Mouse (Mus musculus) midbrain, embryonic 12.5 days (tissue): ENCODE measurements at regions not wholly inside any gene's neighbourhood (a gene's known extent, or its start where the extent isn't known, plus 50 kb on each side); places are given as distances from the start of the nearest gene placed in this dataset.

Experiments
- ATAC-seq: fragments of 200-750 bp; cut with Nextera tagmentation; 2 replicates; pipeline ENCODE4 v1.8.0; 2017; ENCODE audit warnings: low read depth, moderate TSS enrichment, moderate library complexity; ENCODE audit not compliant: low FRiP score
- H3K27ac ChIP-seq: fragments of 300-500 bp; sonication (generic); replicated peaks from 2 replicates; pipeline ENCODE4 v1.5.1; 2016; ENCODE audit warnings: mild to moderate bottlenecking
- H3K27me3 ChIP-seq: fragments of 300-500 bp; sonication (generic); 2 replicates; pipeline ENCODE4 v1.6.1; 2016; ENCODE audit warnings: mild to moderate bottlenecking
- H3K36me3 ChIP-seq: fragments of 300-500 bp; sonication (generic); 2 replicates; pipeline ENCODE4 v1.6.1; 2016
- H3K4me1 ChIP-seq: fragments of 300-500 bp; sonication (generic); 2 replicates; pipeline ENCODE4 v1.6.1; 2016
- H3K4me2 ChIP-seq: fragments of 300-500 bp; sonication (generic); replicated peaks from 2 replicates; pipeline ENCODE4 v1.6.1; 2016; ENCODE audit warnings: mild to moderate bottlenecking, moderate library complexity
- H3K4me3 ChIP-seq: fragments of 300-500 bp; sonication (generic); 2 replicates; pipeline ENCODE4 v1.5.1; 2016; ENCODE audit warnings: mild to moderate bottlenecking
- H3K9ac ChIP-seq: fragments of 300-500 bp; sonication (generic); replicated peaks from 2 replicates; pipeline ENCODE4 v1.6.1; 2016; ENCODE audit warnings: mild to moderate bottlenecking, moderate library complexity
- H3K9me3 ChIP-seq: fragments of 300-500 bp; sonication (generic); 2 replicates; pipeline ENCODE4 v1.6.1; 2016; ENCODE audit warnings: mild to moderate bottlenecking
- WGBS: fragments of 180-500 bp; shearing (Covaris S2); methylation state at CpG from one replicate; pipeline ENCODE4 v1.1.7; 2016; 5-methylcytosine and 5-hydroxymethylcytosine counted together

- no peak overlapping the region for H3K4me2 ChIP-seq
- no peaks in the 10 kb centered on the region for H3K4me1 ChIP-seq
- H3K4me3 ChIP-seq = no peak overlapping the region
- no peak for ATAC-seq
- H3K9me3 ChIP-seq = peaks cover 4% of the 10 kb centered on the region; the same call in 1 of the 2 replicates
- no peaks in the 10 kb centered on the region for H3K27me3 ChIP-seq
- H3K27ac ChIP-seq = no peak overlapping the region
- no peak overlapping the region for H3K9ac ChIP-seq
- no peaks in the 10 kb centered on the region for H3K36me3 ChIP-seq
Observed at GRCm38 (mm10) chr5:126806656-126807055, 435.0 kb upstream of the Tmem132c start.

GRCm38 (mm10) chr5:126816069-126816468 is 425.5 kb upstream of the Tmem132c start:
- no peaks in the 10 kb centered on the region for H3K27me3 ChIP-seq
- no peak overlapping the region for H3K27ac ChIP-seq
- peaks cover 6% of the 10 kb centered on the region; the same call in 1 of the 2 replicates for H3K9me3 ChIP-seq
- no peaks in the 10 kb centered on the region for H3K4me1 ChIP-seq
- no peak overlapping the region for H3K4me2 ChIP-seq
- no peak overlapping the region for H3K9ac ChIP-seq
- H3K36me3 ChIP-seq = no peaks in the 10 kb centered on the region
- ATAC-seq = no peak
- H3K4me3 ChIP-seq = no peak overlapping the region

- Histone ChIP-seq H3K27me3 (no peaks in the 10 kb centered on the region), H3K27ac (no peak overlapping the region), H3K4me2 (no peak overlapping the region), H3K4me1 (no peaks in the 10 kb centered on the region), H3K9me3 (no peaks in the 10 kb centered on the region), H3K9ac (no peak overlapping the region), H3K36me3 (no peaks in the 10 kb centered on the region), H3K4me3 (no peak overlapping the region)
- ATAC-seq = no peak
- 95% methylated on average over 3 of the region's 3 CpGs for WGBS
Observed at GRCm38 (mm10) chr5:126835440-126835839, 406.2 kb upstream of the Tmem132c start.

GRCm38 (mm10) chr5:126842606-126843005 is 399.0 kb upstream of the Tmem132c start:
- no peak overlapping the region for H3K9ac ChIP-seq
- H3K27me3 ChIP-seq = no peaks in the 10 kb centered on the region
- no peaks in the 10 kb centered on the region for H3K4me1 ChIP-seq
- no peaks in the 10 kb centered on the region for H3K9me3 ChIP-seq
- no peaks in the 10 kb centered on the region for H3K36me3 ChIP-seq
- H3K4me3 ChIP-seq = no peak overlapping the region
- no peak overlapping the region for H3K4me2 ChIP-seq
- 81% methylated on average over 4 of the region's 4 CpGs for WGBS
- no peak overlapping the region for H3K27ac ChIP-seq
- ATAC-seq = no peak

- H3K27ac ChIP-seq = no peak overlapping the region
Observed at GRCm38 (mm10) chr5:126862078-126862477, 379.5 kb upstream of the Tmem132c start.

GRCm38 (mm10) chr5:126875842-126876241 is 365.8 kb upstream of the Tmem132c start:
- Histone ChIP-seq H3K4me3 (no peak overlapping the region), H3K9ac (no peak overlapping the region), H3K36me3 (no peaks in the 10 kb centered on the region), H3K9me3 (no peaks in the 10 kb centered on the region; the same call in 1 of the 2 replicates), H3K4me1 (no peaks in the 10 kb centered on the region), H3K4me2 (no peak overlapping the region), H3K27me3 (no peaks in the 10 kb centered on the region), H3K27ac (no peak overlapping the region)
- 78% methylated on average over 1 of the region's 1 CpGs for whole genome bisulfite sequencing
- ATAC-seq = no peak

More at GRCm38 (mm10) chr5:126862078-126862477, 379.5 kb upstream of the Tmem132c start:
- Histone ChIP-seq H3K9ac (no peak overlapping the region), H3K4me1 (no peaks in the 10 kb centered on the region), H3K9me3 (no peaks in the 10 kb centered on the region), H3K4me3 (no peak overlapping the region), H3K4me2 (no peak overlapping the region), H3K36me3 (no peaks in the 10 kb centered on the region), H3K27me3 (no peaks in the 10 kb centered on the region)
- 81% methylated on average over 1 of the region's 1 CpGs for WGBS
- ATAC-seq = no peak

GRCm38 (mm10) chr5:126890710-126891109 is 350.9 kb upstream of the Tmem132c start:
- WGBS = 76% methylated on average over 1 of the region's 1 CpGs
- H3K9me3 ChIP-seq = peaks cover 3% of the 10 kb centered on the region; the same call in 1 of the 2 replicates
- no peaks in the 10 kb centered on the region for H3K27me3 ChIP-seq
- ATAC-seq = no peak
- no peak overlapping the region for H3K9ac ChIP-seq
- no peak overlapping the region for H3K27ac ChIP-seq
- H3K4me1 ChIP-seq = no peaks in the 10 kb centered on the region
- no peak overlapping the region for H3K4me2 ChIP-seq
- no peak overlapping the region for H3K4me3 ChIP-seq
- no peaks in the 10 kb centered on the region for H3K36me3 ChIP-seq

GRCm38 (mm10) chr5:126893063-126893462 is 348.5 kb upstream of the Tmem132c start:
- H3K4me1 ChIP-seq = no peaks in the 10 kb centered on the region

GRCm38 (mm10) chr5:126910084-126910483 is 331.5 kb upstream of the Tmem132c start:
- H3K27ac ChIP-seq = no peak overlapping the region
- H3K9me3 ChIP-seq = no peaks in the 10 kb centered on the region
- WGBS = 89% methylated on average over 2 of the region's 2 CpGs

More at GRCm38 (mm10) chr5:126893063-126893462, 348.5 kb upstream of the Tmem132c start:
- Histone ChIP-seq H3K27ac (no peak overlapping the region), H3K9me3 (peaks cover 3% of the 10 kb centered on the region; the same call in 1 of the 2 replicates), H3K4me2 (no peak overlapping the region), H3K27me3 (no peaks in the 10 kb centered on the region), H3K36me3 (no peaks in the 10 kb centered on the region), H3K4me3 (no peak overlapping the region), H3K9ac (no peak overlapping the region)
- no peak for ATAC-seq
- 95% methylated on average over 4 of the region's 4 CpGs for WGBS

GRCm38 (mm10) chr5:126917300-126917699 is 324.3 kb upstream of the Tmem132c start:
- H3K4me1 ChIP-seq = no peaks in the 10 kb centered on the region
- ATAC-seq = no peak
- no peak overlapping the region for H3K4me2 ChIP-seq
- H3K9ac ChIP-seq = no peak overlapping the region
- H3K4me3 ChIP-seq = no peak overlapping the region
- WGBS = 80% methylated on average over 7 of the region's 7 CpGs
- no peaks in the 10 kb centered on the region for H3K36me3 ChIP-seq
- H3K9me3 ChIP-seq = no peaks in the 10 kb centered on the region
- H3K27me3 ChIP-seq = no peaks in the 10 kb centered on the region
- H3K27ac ChIP-seq = no peak overlapping the region

More at GRCm38 (mm10) chr5:126910084-126910483, 331.5 kb upstream of the Tmem132c start:
- H3K27me3 ChIP-seq = no peaks in the 10 kb centered on the region
- no peaks in the 10 kb centered on the region for H3K4me1 ChIP-seq
- no peaks in the 10 kb centered on the region for H3K36me3 ChIP-seq
- no peak for ATAC-seq
- no peak overlapping the region for H3K4me3 ChIP-seq
- H3K4me2 ChIP-seq = no peak overlapping the region
- no peak overlapping the region for H3K9ac ChIP-seq

GRCm38 (mm10) chr5:126933466-126933865 is 308.1 kb upstream of the Tmem132c start:
- H3K27ac ChIP-seq = no peak overlapping the region
- no peak overlapping the region for H3K4me3 ChIP-seq
- H3K4me2 ChIP-seq = no peak overlapping the region
- H3K27me3 ChIP-seq = no peaks in the 10 kb centered on the region
- no peaks in the 10 kb centered on the region for H3K36me3 ChIP-seq
- no peak overlapping the region for H3K9ac ChIP-seq
- WGBS = 57% methylated on average over 2 of the region's 2 CpGs
- no peaks in the 10 kb centered on the region for H3K9me3 ChIP-seq
- no peaks in the 10 kb centered on the region for H3K4me1 ChIP-seq
- no peak for ATAC-seq

- 80% methylated on average over 7 of the region's 7 CpGs for WGBS
- Histone ChIP-seq H3K4me3 (no peak overlapping the region), H3K27me3 (no peaks in the 10 kb centered on the region), H3K4me2 (no peak overlapping the region), H3K9me3 (no peaks in the 10 kb centered on the region), H3K27ac (no peak overlapping the region), H3K9ac (no peak overlapping the region), H3K4me1 (no peaks in the 10 kb centered on the region), H3K36me3 (no peaks in the 10 kb centered on the region)
- ATAC-seq = no peak
Observed at GRCm38 (mm10) chr5:126944861-126945260, 296.7 kb upstream of the Tmem132c start.

- Histone ChIP-seq H3K9ac (no peak overlapping the region), H3K36me3 (no peaks in the 10 kb centered on the region), H3K4me1 (no peaks in the 10 kb centered on the region), H3K9me3 (no peaks in the 10 kb centered on the region), H3K4me3 (no peak overlapping the region), H3K4me2 (no peak overlapping the region), H3K27ac (no peak overlapping the region), H3K27me3 (no peaks in the 10 kb centered on the region)
- whole genome bisulfite sequencing = 70% methylated on average over 5 of the region's 5 CpGs
- no peak for ATAC-seq
Observed at GRCm38 (mm10) chr5:126954189-126954588, 287.4 kb upstream of the Tmem132c start.
